Mouse (Mus musculus) R1 (cell line): ENCODE results near the gene En1.

Experiments used
- DNase-seq: peaks from one replicate; pipeline ENCODE4 v3.0.0-alpha.2; 2018; ENCODE audit warnings: low read depth, low spot score

En1 gene

GRCm38 (mm10) chr1:120602031-120602730 is at the start of gene En1:
TSS of gene En1 (plus strand) at chr1:120602418.
- DNase-seq, result peak; percentile 69

GRCm38 (mm10) chr1:120556926-120557846 is 45.0 kb upstream of the En1 start:
- no peak for DNase-seq

GRCm38 (mm10) chr1:120558341-120559285 is 43.6 kb upstream of the En1 start:
- DNase-seq, result no peak

- DNase-seq, result no peak
These were observed 42.3 kb upstream of the En1 start for GRCm38 (mm10) chr1:120559911-120560310.

GRCm38 (mm10) chr1:120581306-120581705 is 20.9 kb upstream of the En1 start:
- DNase-seq, result no peak

GRCm38 (mm10) chr1:120585481-120585880 is 16.7 kb upstream of the En1 start:
- DNase-seq, result no peak

- peak; percentile 79 for DNase-seq
These were observed 15.6 kb upstream of the En1 start for GRCm38 (mm10) chr1:120586500-120587110.

GRCm38 (mm10) chr1:120587431-120587830 is 14.8 kb upstream of the En1 start:
- no peak for DNase-seq

GRCm38 (mm10) chr1:120587960-120588359 is 14.3 kb upstream of the En1 start:
- no peak for DNase-seq

- no peak for DNase-seq
These were observed 13.7 kb upstream of the En1 start for GRCm38 (mm10) chr1:120588362-120589027.

GRCm38 (mm10) chr1:120593236-120593919 is 8.8 kb upstream of the En1 start:
- no peak for DNase-seq

- DNase-seq, result peak; percentile 48
These were observed 7.6 kb upstream of the En1 start for GRCm38 (mm10) chr1:120594603-120595002.

GRCm38 (mm10) chr1:120595471-120596240 is 6.6 kb upstream of the En1 start:
- no peak for DNase-seq

GRCm38 (mm10) chr1:120596319-120596718 is 5.9 kb upstream of the En1 start:
- peak; percentile 43 for DNase-seq

- DNase-seq, result no peak
These were observed 5.4 kb upstream of the En1 start for GRCm38 (mm10) chr1:120596784-120597183.

- DNase-seq, result no peak
These were observed 4.9 kb upstream of the En1 start for GRCm38 (mm10) chr1:120597271-120597670.

GRCm38 (mm10) chr1:120598196-120598940 is 3.9 kb upstream of the En1 start:
- no peak for DNase-seq

GRCm38 (mm10) chr1:120599321-120600148 is 2.7 kb upstream of the En1 start:
- no peak for DNase-seq
